Mouse (Mus musculus): Measurements from ENCODE around the gene Glod4. TPM values are rescaled to one million over a fixed set of nuclear protein-coding genes. Genes with fewer than 3 reads are reported as not detected.

Glod4 gene
- total RNA-seq, 1 experiment from 2014 or later, result 79.0 TPM

GRCm38 (mm10) chr11:76206793-76207192 is 36.7 kb downstream of the Glod4 start:
- DNase-seq, result no peak

GRCm38 (mm10) chr11:76201761-76202674 is 41.5 kb downstream of the Glod4 start:
- peak; percentile 94 for DNase-seq

- DNase-seq, result no peak
These were observed 46.5 kb downstream of the Glod4 start for GRCm38 (mm10) chr11:76196977-76197469.

- no peak for DNase-seq
These were observed 47.1 kb downstream of the Glod4 start for GRCm38 (mm10) chr11:76196275-76196976.

GRCm38 (mm10) chr11:76186908-76187307 is 56.6 kb downstream of the Glod4 start:
- no peak for DNase-seq

- no peak for DNase-seq
These were observed 59.8 kb downstream of the Glod4 start for GRCm38 (mm10) chr11:76183745-76184144.

- no peak for DNase-seq
These were observed 63.4 kb downstream of the Glod4 start for GRCm38 (mm10) chr11:76180146-76180540.

GRCm38 (mm10) chr11:76179495-76180145 is 63.9 kb downstream of the Glod4 start, which contains the start of the genes Vps53 and Fam57a:
Gene Vps53 (minus strand): TSS chr11:76179647.
Gene Fam57a (plus strand): TSS chr11:76179671.
- DNase-seq, result peak; percentile 95

- DNase-seq, result peak; percentile 69
These were observed 64.6 kb downstream of the Glod4 start for GRCm38 (mm10) chr11:76178726-76179494.

- no peak for DNase-seq
These were observed 73.3 kb downstream of the Glod4 start for GRCm38 (mm10) chr11:76170207-76170606.

GRCm38 (mm10) chr11:76168976-76169375 is 74.5 kb downstream of the Glod4 start:
- DNase-seq, result no peak

- peak; percentile 89 for DNase-seq
These were observed 76.3 kb downstream of the Glod4 start for GRCm38 (mm10) chr11:76167079-76167765.

- peak; percentile 53 for DNase-seq
These were observed 76.9 kb downstream of the Glod4 start for GRCm38 (mm10) chr11:76166657-76167056.

- DNase-seq, result no peak
These were observed 83.3 kb downstream of the Glod4 start for GRCm38 (mm10) chr11:76160251-76160650.

- no peak for DNase-seq
These were observed 85.2 kb downstream of the Glod4 start for GRCm38 (mm10) chr11:76158375-76158774.

GRCm38 (mm10) chr11:76154861-76155260 is 88.7 kb downstream of the Glod4 start:
- DNase-seq, result no peak

- DNase-seq, result no peak
These were observed 89.3 kb downstream of the Glod4 start for GRCm38 (mm10) chr11:76154200-76154599.

GRCm38 (mm10) chr11:76153236-76153951 is 90.1 kb downstream of the Glod4 start:
- DNase-seq, result no peak

- no peak for DNase-seq
These were observed 92.5 kb downstream of the Glod4 start for GRCm38 (mm10) chr11:76150980-76151379.

Data from adrenal gland, postnatal 14 days (tissue).